Mouse (Mus musculus) stomach, postnatal 0 days (tissue): ENCODE measurements at regions not wholly inside any gene's neighbourhood (a gene's known extent, or its start where the extent isn't known, plus 50 kb on each side); places are given as distances from the start of the nearest gene placed in this dataset.

Experiments
- CTCF ChIP-seq: IDR thresholded peaks from 2 replicates; pipeline ENCODE4 v1.5.1; 2016; ENCODE audit warnings: antibody characterized with exemption, low read depth, mild to moderate bottlenecking, moderate library complexity
- EP300 ChIP-seq: optimal IDR thresholded peaks from 2 replicates; pipeline ENCODE3; 2016; ENCODE audit warnings: antibody characterized with exemption

DNA sequence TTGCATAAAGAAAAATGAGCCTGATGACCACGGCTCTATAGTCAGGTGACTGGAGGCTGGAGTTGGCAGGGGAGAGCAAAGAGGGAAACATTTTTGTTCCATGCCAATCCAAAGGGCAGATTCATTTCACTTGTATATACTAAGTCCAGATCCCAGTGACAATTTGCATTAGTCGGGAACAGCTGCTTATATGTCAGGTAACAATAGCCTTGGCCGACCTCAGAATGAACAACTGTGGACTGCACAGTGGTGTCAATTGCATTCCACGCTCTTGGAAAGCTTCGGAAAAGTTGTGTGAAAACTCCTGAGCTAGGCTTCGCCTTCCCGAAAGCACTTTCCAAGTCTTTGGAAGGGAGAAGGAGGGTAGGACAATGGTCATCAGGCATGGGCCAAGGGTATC is 419.8 kb upstream of the Smarca2 start:
- no peak for TF ChIP-seq CTCF
- TF ChIP-seq EP300 = no peak
